Mouse (Mus musculus): ENCODE results near the gene Olfr115. TPM values are rescaled to one million over a fixed set of nuclear protein-coding genes. Genes with fewer than 3 reads are reported as not detected.

Olfr115 gene
- not detected in 2 replicates for polyA plus RNA-seq (2015; fragmentation: Nextera tagmentation; extraction: Ambion mirVana)

GRCm38 (mm10) chr17:37627009-37627408 is at the start of gene Olfr115, which contains the start of gene Olfr116:
Olfr115 (minus strand) TSS chr17:37627109.
Olfr116 (minus strand) TSS chr17:37627199.
- no peaks in the 10 kb centered on the region for H3K4me1 ChIP-seq
- H3K36me3 ChIP-seq, result no peaks in the 10 kb centered on the region
- H3K27me3 ChIP-seq, result no peaks in the 10 kb centered on the region
- WGBS, result 76% methylated on average over 2 of the region's 2 CpGs
- no peak within 1 kb of the TSS for H3K27ac ChIP-seq
- no peak within 1 kb of the TSS for H3K4me2 ChIP-seq
- H3K9ac ChIP-seq, result no peak within 1 kb of the TSS
- no peak within 1 kb of the TSS for H3K4me3 ChIP-seq
- no peaks in the 10 kb centered on the region for H3K9me3 ChIP-seq
- ATAC-seq (ENCODE audit: insufficient number of reproducible peaks, low FRiP score, low TSS enrichment, low read depth), result no peak

GRCm38 (mm10) chr17:37666688-37667087 is 39.8 kb upstream of the Olfr115 start, which contains the start of gene Olfr118:
Olfr118 (plus strand) TSS chr17:37666988.
- WGBS, result 73% methylated on average over 2 of the region's 2 CpGs
- H3K4me1 ChIP-seq, result no peaks in the 10 kb centered on the region
- no peak within 1 kb of the TSS for H3K9ac ChIP-seq
- H3K4me2 ChIP-seq, result no peak within 1 kb of the TSS
- no peak for ATAC-seq (ENCODE audit: insufficient number of reproducible peaks, low FRiP score, low TSS enrichment, low read depth)
- no peaks in the 10 kb centered on the region for H3K9me3 ChIP-seq
- no peaks in the 10 kb centered on the region for H3K27me3 ChIP-seq
- no peak within 1 kb of the TSS for H3K4me3 ChIP-seq
- no peak within 1 kb of the TSS for H3K27ac ChIP-seq
- no peaks in the 10 kb centered on the region for H3K36me3 ChIP-seq

DNA sequence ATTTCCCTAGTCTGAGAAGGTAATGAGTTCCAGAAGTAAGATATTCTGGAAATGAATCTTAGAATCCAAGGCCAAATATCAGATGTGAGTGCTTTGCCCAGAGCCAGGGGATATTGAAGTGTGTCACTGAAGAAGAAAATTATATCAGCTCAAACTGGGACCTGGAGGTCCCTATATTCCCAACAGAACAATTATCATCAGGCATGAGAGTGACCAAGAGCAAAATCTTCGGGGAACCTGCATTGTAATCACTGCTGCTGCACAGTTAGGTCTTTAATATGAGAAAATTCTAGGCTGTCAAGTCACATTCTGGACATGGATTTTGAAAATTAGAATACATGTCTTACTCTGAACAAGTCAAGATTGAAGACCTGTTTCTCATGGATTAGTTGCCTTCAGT is 36.8 kb upstream of the Olfr115 start, which contains the start of gene Olfr117:
Gene Olfr117 (minus strand): TSS at position 101 of the 400 bp plus-strand sequence.
- Histone ChIP-seq H3K4me3 (no peak within 1 kb of the TSS), H3K27ac (no peak within 1 kb of the TSS), H3K36me3 (no peaks in the 10 kb centered on the region), H3K4me1 (no peaks in the 10 kb centered on the region), H3K4me2 (no peak within 1 kb of the TSS), H3K27me3 (no peaks in the 10 kb centered on the region), H3K9me3 (no peaks in the 10 kb centered on the region), H3K9ac (no peak within 1 kb of the TSS)
- no peak for ATAC-seq (ENCODE audit: insufficient number of reproducible peaks, low FRiP score, low TSS enrichment, low read depth)
- 60% methylated on average over 1 of the region's 1 CpGs for WGBS

- Histone ChIP-seq H3K27ac (no peak within 1 kb of the TSS), H3K4me3 (no peak within 1 kb of the TSS), H3K4me2 (no peak within 1 kb of the TSS), H3K27me3 (no peaks in the 10 kb centered on the region), H3K9ac (no peak within 1 kb of the TSS), H3K9me3 (no peaks in the 10 kb centered on the region), H3K36me3 (no peaks in the 10 kb centered on the region), H3K4me1 (no peaks in the 10 kb centered on the region)
- ATAC-seq (ENCODE audit: insufficient number of reproducible peaks, low FRiP score, low TSS enrichment, low read depth), result no peak
These were observed 34.3 kb downstream of the Olfr115 start, which contains the start of gene Olfr114 for GRCm38 (mm10) chr17:37592643-37593042. Olfr114 (minus strand) TSS chr17:37592743.

DNA sequence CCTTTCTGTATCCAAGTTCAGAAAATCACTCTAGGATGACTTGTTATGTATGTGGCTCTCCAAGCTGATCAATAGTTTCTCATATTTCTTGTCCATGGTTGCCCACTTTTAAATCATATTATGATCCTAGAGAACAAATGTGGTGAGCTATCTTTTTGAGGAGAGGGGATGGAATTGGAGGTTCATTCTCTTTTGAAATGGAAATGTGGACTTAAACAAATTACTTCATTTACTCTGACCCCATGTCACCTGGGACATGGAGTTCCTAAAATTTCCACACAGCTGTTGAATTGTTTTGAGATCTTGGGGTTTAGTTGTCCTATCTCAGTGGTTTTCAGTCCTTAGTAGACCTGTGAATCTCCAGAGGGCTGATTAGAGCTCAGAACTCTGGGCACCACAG is 49.3 kb downstream of the Olfr115 start, which contains the start of gene Olfr113:
Gene Olfr113 (minus strand): TSS at position 101 of the 400 bp plus-strand sequence.
- Histone ChIP-seq H3K9me3 (no peaks in the 10 kb centered on the region), H3K27ac (no peak within 1 kb of the TSS), H3K4me3 (no peak within 1 kb of the TSS), H3K4me2 (no peak within 1 kb of the TSS), H3K9ac (no peak within 1 kb of the TSS), H3K4me1 (no peaks in the 10 kb centered on the region), H3K27me3 (no peaks in the 10 kb centered on the region), H3K36me3 (no peaks in the 10 kb centered on the region)
- no peak for ATAC-seq (ENCODE audit: insufficient number of reproducible peaks, low FRiP score, low TSS enrichment, low read depth)

DNA sequence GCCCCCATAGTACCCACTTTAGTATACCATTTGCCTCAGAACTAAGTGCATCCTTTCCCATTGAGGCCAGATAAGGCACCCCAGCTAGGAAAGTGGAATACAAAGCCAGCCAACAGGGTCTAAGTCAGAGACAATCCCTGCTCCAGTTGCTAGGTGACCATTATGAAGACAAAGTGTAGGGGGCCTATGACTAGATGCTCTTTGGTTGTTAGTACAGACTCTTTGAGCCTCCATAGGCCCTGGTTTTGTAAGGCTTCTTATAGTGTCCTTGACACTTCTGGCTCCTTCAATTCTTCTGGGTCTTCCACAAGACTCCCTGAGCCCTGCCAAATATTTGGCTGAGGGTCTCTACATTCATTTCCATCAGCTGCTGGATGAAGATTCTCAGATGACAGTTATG is 57.6 kb downstream of the Olfr115 start, which contains the start of gene Olfr112:
Gene Olfr112 (minus strand): TSS at position 101 of the 400 bp plus-strand sequence.
- H3K36me3 ChIP-seq, result no peaks in the 10 kb centered on the region
- no peaks in the 10 kb centered on the region for H3K27me3 ChIP-seq
- H3K4me2 ChIP-seq, result no peak within 1 kb of the TSS
- H3K9me3 ChIP-seq, result no peaks in the 10 kb centered on the region
- no peak within 1 kb of the TSS for H3K27ac ChIP-seq
- H3K4me1 ChIP-seq, result no peaks in the 10 kb centered on the region
- H3K9ac ChIP-seq, result no peak within 1 kb of the TSS
- ATAC-seq (ENCODE audit: insufficient number of reproducible peaks, low FRiP score, low TSS enrichment, low read depth), result no peak
- H3K4me3 ChIP-seq, result no peak within 1 kb of the TSS

Other genes starting within 250 kb of the Olfr115 start
- gene Olfr105-ps, start 248.1 kb downstream of the Olfr115 start, polyA plus RNA-seq (2015; fragmentation: Nextera tagmentation; extraction: Ambion mirVana), result not detected in 2 replicates
- gene Olfr106-ps, start 236.7 kb downstream of the Olfr115 start, polyA plus RNA-seq (2015; fragmentation: Nextera tagmentation; extraction: Ambion mirVana), result not detected in 2 replicates
- gene Olfr107, start 227.9 kb downstream of the Olfr115 start, polyA plus RNA-seq (2015; fragmentation: Nextera tagmentation; extraction: Ambion mirVana), result not detected in 2 replicates
- gene Olfr108, start 181.6 kb downstream of the Olfr115 start, polyA plus RNA-seq (2015; fragmentation: Nextera tagmentation; extraction: Ambion mirVana), result not detected in 2 replicates
- gene Olfr109, start 168.2 kb downstream of the Olfr115 start, polyA plus RNA-seq (2015; fragmentation: Nextera tagmentation; extraction: Ambion mirVana), result not detected in 2 replicates
- not detected in 2 replicates for gene H2-M2, start 143.6 kb downstream of the Olfr115 start, polyA plus RNA-seq (2015; fragmentation: Nextera tagmentation; extraction: Ambion mirVana)
- gene Olfr110, start 134.6 kb downstream of the Olfr115 start, polyA plus RNA-seq (2015; fragmentation: Nextera tagmentation; extraction: Ambion mirVana), result not detected in 2 replicates
- not detected in 2 replicates for gene Olfr111, start 119.1 kb downstream of the Olfr115 start, polyA plus RNA-seq (2015; fragmentation: Nextera tagmentation; extraction: Ambion mirVana)
- gene Olfr112, start 57.7 kb downstream of the Olfr115 start, polyA plus RNA-seq (2015; fragmentation: Nextera tagmentation; extraction: Ambion mirVana), result not detected in 2 replicates
- not detected in 2 replicates for gene Olfr113, start 49.4 kb downstream of the Olfr115 start, polyA plus RNA-seq (2015; fragmentation: Nextera tagmentation; extraction: Ambion mirVana)
- not detected in 2 replicates for gene Olfr114, start 34.4 kb downstream of the Olfr115 start, polyA plus RNA-seq (2015; fragmentation: Nextera tagmentation; extraction: Ambion mirVana)
- gene Olfr116, start 90 bp upstream of the Olfr115 start, polyA plus RNA-seq (2015; fragmentation: Nextera tagmentation; extraction: Ambion mirVana), result not detected in 2 replicates
- not detected in 2 replicates for gene Olfr117, start 36.7 kb upstream of the Olfr115 start, polyA plus RNA-seq (2015; fragmentation: Nextera tagmentation; extraction: Ambion mirVana)
- gene Olfr118, start 39.9 kb upstream of the Olfr115 start, polyA plus RNA-seq (2015; fragmentation: Nextera tagmentation; extraction: Ambion mirVana), result not detected in 2 replicates
- not detected in 2 replicates for gene Olfr119, start 69.5 kb upstream of the Olfr115 start, polyA plus RNA-seq (2015; fragmentation: Nextera tagmentation; extraction: Ambion mirVana)
- not detected in 2 replicates for gene Olfr120, start 94.7 kb upstream of the Olfr115 start, polyA plus RNA-seq (2015; fragmentation: Nextera tagmentation; extraction: Ambion mirVana)
- not detected in 2 replicates for gene Olfr121, start 121.7 kb upstream of the Olfr115 start, polyA plus RNA-seq (2015; fragmentation: Nextera tagmentation; extraction: Ambion mirVana)
- gene Olfr122, start 141.5 kb upstream of the Olfr115 start, polyA plus RNA-seq (2015; fragmentation: Nextera tagmentation; extraction: Ambion mirVana), result not detected in 2 replicates
- gene Olfr123, start 166.4 kb upstream of the Olfr115 start, polyA plus RNA-seq (2015; fragmentation: Nextera tagmentation; extraction: Ambion mirVana), result not detected in 2 replicates
- not detected in 2 replicates for gene Olfr124, start 172.8 kb upstream of the Olfr115 start, polyA plus RNA-seq (2015; fragmentation: Nextera tagmentation; extraction: Ambion mirVana)
- gene Olfr125, start 205.8 kb upstream of the Olfr115 start, polyA plus RNA-seq (2015; fragmentation: Nextera tagmentation; extraction: Ambion mirVana), result not detected in 2 replicates
- gene Olfr126, start 220.4 kb upstream of the Olfr115 start, polyA plus RNA-seq (2015; fragmentation: Nextera tagmentation; extraction: Ambion mirVana), result not detected in 2 replicates